In the genomic region with DNA sequence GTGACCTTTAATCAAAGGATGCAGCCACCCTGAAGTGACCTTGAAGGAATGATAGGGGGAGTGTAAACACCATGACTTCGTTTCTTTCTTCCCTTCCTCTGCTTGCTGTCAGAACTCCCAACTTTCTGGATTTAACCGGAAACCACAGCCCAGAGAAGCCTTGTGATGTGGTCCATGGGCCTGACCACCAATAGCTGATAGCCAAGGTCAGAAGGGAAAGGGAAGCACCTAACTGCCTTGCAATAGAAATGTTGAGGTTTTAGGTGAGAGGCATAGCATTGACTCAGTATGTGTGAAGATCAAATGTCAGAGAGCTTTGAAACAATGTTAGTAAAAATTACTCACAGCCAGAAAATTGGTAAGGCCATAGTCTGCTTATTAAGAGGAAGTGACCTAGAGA, we compare ENCODE assay signal across 26 mouse cellular contexts.
DNase-seq lines count a peak whose midpoint lies in the region; ATAC-seq and TF ChIP-seq lines count a peak whose summit lies in the region.
"Had no signal": no experiment of that assay in that cellular context is flagged by ENCODE, and none has a peak within 500 bp of the region (broad histone marks: within the 10 kb centered on the region; RNA-seq: fewer than 3 reads in every experiment).

No protein-coding gene starts in this region.

- no peak for TF ChIP-seq CTCF in MEL (IDR thresholded peaks at IDR 0.05 in 2 of 3, conservative IDR thresholded peaks at IDR 0.05 in 1 of 3; ENCODE audit: control insufficient read depth in 1 of 3, insufficient read depth in 1 of 3, low read depth in 2 of 3, low read length in 3 of 3, poor library complexity in 1 of 3, severe bottlenecking in 1 of 3)

- no peaks in the 10 kb centered on the region for H3K79me2 ChIP-seq in MEL (ENCODE audit: control insufficient read depth, insufficient read depth, low read length, poor library complexity)

- no peak overlapping the region for H3K4me3 ChIP-seq in midbrain, embryonic 11.5 days (ENCODE audit: low read depth, low read length)
- H3K4me3 ChIP-seq in midbrain, embryonic 16.5 days (ENCODE audit: low read depth, low read length): no peak overlapping the region
- H3K4me3 ChIP-seq in MEL (ENCODE audit: control insufficient read depth in 1 of 2, insufficient read depth in 1 of 2, low read depth in 2 of 2, low read length in 2 of 2): no peak overlapping the region
- no peak overlapping the region for H3K4me3 ChIP-seq in forebrain, embryonic 15.5 days
- H3K4me3 ChIP-seq: embryonic facial prominence, embryonic 10.5 days; embryonic facial prominence, embryonic 12.5 days; forebrain, embryonic 13.5 days had no signal

- TF ChIP-seq POLR2A in MEL (IDR thresholded peaks at IDR 0.05; ENCODE audit: control insufficient read depth in 1 of 2, insufficient read depth in 1 of 2, low read depth in 1 of 2, low read length in 2 of 2, poor library complexity in 1 of 2): no peak

- no peak overlapping the region for H3K9ac ChIP-seq in midbrain, embryonic 11.5 days (ENCODE audit: low read length)
- no peak overlapping the region for H3K9ac ChIP-seq in midbrain, embryonic 16.5 days (ENCODE audit: low read depth, low read length)
- H3K9ac ChIP-seq in MEL (ENCODE audit: control insufficient read depth, low read depth, low read length, poor library complexity, severe bottlenecking): no peak overlapping the region
- no peak overlapping the region for H3K9ac ChIP-seq in forebrain, embryonic 15.5 days (replicated peaks)
- H3K9ac ChIP-seq: embryonic facial prominence, embryonic 12.5 days; forebrain, embryonic 13.5 days had no signal

- H3K9me3 ChIP-seq in midbrain, embryonic 11.5 days (ENCODE audit: control insufficient read depth, low read length): no peaks in the 10 kb centered on the region
- no peaks in the 10 kb centered on the region for H3K9me3 ChIP-seq in midbrain, embryonic 16.5 days (replicated peaks; ENCODE audit: control insufficient read depth, low read length, poor library complexity, severe bottlenecking)
- H3K9me3 ChIP-seq in MEL (replicated peaks; ENCODE audit: insufficient read depth, low read length): no peaks in the 10 kb centered on the region
- no peaks in the 10 kb centered on the region for H3K9me3 ChIP-seq in forebrain, embryonic 15.5 days
- H3K9me3 ChIP-seq: embryonic facial prominence, embryonic 10.5 days; embryonic facial prominence, embryonic 12.5 days; forebrain, embryonic 13.5 days; G1E had no signal

- H3K27ac ChIP-seq in midbrain, embryonic 11.5 days (ENCODE audit: low read depth, low read length): no peak overlapping the region
- H3K27ac ChIP-seq in midbrain, embryonic 16.5 days (ENCODE audit: low read length): no peak overlapping the region
- H3K27ac ChIP-seq in MEL (ENCODE audit: control insufficient read depth, low read depth, low read length): no peak overlapping the region
- H3K27ac ChIP-seq in forebrain, embryonic 15.5 days (replicated peaks): no peak overlapping the region
- H3K27ac ChIP-seq: embryonic facial prominence, embryonic 10.5 days; embryonic facial prominence, embryonic 12.5 days; forebrain, embryonic 13.5 days had no signal

- H3K4me2 ChIP-seq in midbrain, embryonic 11.5 days: no peak overlapping the region
- H3K4me2 ChIP-seq in midbrain, embryonic 16.5 days (ENCODE audit: low read length): no peak overlapping the region
- H3K4me2 ChIP-seq in forebrain, embryonic 15.5 days (replicated peaks): no peak overlapping the region
- H3K4me2 ChIP-seq: embryonic facial prominence, embryonic 12.5 days; forebrain, embryonic 13.5 days had no signal

- no peaks in the 10 kb centered on the region for H3K27me3 ChIP-seq in midbrain, embryonic 11.5 days (ENCODE audit: control insufficient read depth, insufficient read depth, low read length)
- H3K27me3 ChIP-seq in midbrain, embryonic 16.5 days (ENCODE audit: control insufficient read depth, insufficient read depth, low read depth, low read length): no peaks in the 10 kb centered on the region
- H3K27me3 ChIP-seq in MEL (ENCODE audit: control insufficient read depth in 1 of 2, insufficient read depth in 2 of 2, low read length in 2 of 2): no peaks in the 10 kb centered on the region
- no peaks in the 10 kb centered on the region for H3K27me3 ChIP-seq in forebrain, embryonic 15.5 days
- H3K27me3 ChIP-seq: CH12.LX; embryonic facial prominence, embryonic 12.5 days; forebrain, embryonic 13.5 days had no signal

- peak in 1 of 2 experiments; percentile 23; a peak in 1 of 4 replicates for TF ChIP-seq EP300 in MEL (IDR thresholded peaks at IDR 0.05; ENCODE audit: low read depth in 1 of 2, low read length in 2 of 2)

- TF ChIP-seq RAD21 in MEL (IDR thresholded peaks at IDR 0.05; ENCODE audit: low read depth, low read length): no peak

- peak; percentile 79 for DNase-seq in midbrain, embryonic 11.5 days (ENCODE audit: low spot score, missing footprints)
- DNase-seq in MEL (ENCODE audit: low read depth, low spot score): no peak
- DNase-seq in adrenal gland, adult 18-20 months (ENCODE audit: low spot score in 2 of 2): no peak
- DNase-seq: adrenal gland, adult 2 months; adrenal gland, postnatal 10 days; adrenal gland, postnatal 25 days; B cell, adult 2 months; cerebellum, adult 11 months; cerebellum, adult 18-20 months; cerebellum, adult 8-10 months; cerebellum, adult 9-11 months; cerebellum, postnatal 14 days; cerebellum, postnatal 36 days had no signal

- no peak for ATAC-seq in midbrain, embryonic 11.5 days (ENCODE audit: low FRiP score)
- no peak for ATAC-seq in midbrain, embryonic 16.5 days
- peak; percentile 39 for ATAC-seq in common myeloid progenitor, adult 5-6 weeks (replicated peaks; ENCODE audit: low read depth, poor library complexity, severe bottlenecking)
- 0 out of 2 replicates have a peak, but pooled peaks have one; percentile 9 for ATAC-seq in megakaryocyte progenitor cell, adult 5-6 weeks (replicated peaks; ENCODE audit: poor library complexity)
- ATAC-seq in forebrain, embryonic 15.5 days (replicated peaks): no peak
- ATAC-seq in monocyte, adult 5-6 weeks (replicated peaks; ENCODE audit: insufficient number of reproducible peaks, low FRiP score, low TSS enrichment, poor library complexity, severe bottlenecking): no peak
- ATAC-seq: activated CD4-positive, CD25-positive, alpha-beta regulatory T cell, adult 4 months; CD4-positive, CD25-positive, alpha-beta regulatory T cell, adult 4 months; forebrain, embryonic 13.5 days; forebrain, embryonic 16.5 days had no signal

- H3K36me3 ChIP-seq in midbrain, embryonic 11.5 days (ENCODE audit: control insufficient read depth, insufficient read depth, low read length): no peaks in the 10 kb centered on the region
- H3K36me3 ChIP-seq in midbrain, embryonic 16.5 days (ENCODE audit: control insufficient read depth, insufficient read depth, low read length): no peaks in the 10 kb centered on the region
- H3K36me3 ChIP-seq in MEL (ENCODE audit: control insufficient read depth in 1 of 2, insufficient read depth in 2 of 2, low read length in 2 of 2): peaks cover 0 to 16% of the 10 kb centered on the region in 2 experiments; a peak in 2 of 4 replicates
- H3K36me3 ChIP-seq in forebrain, embryonic 15.5 days: no peaks in the 10 kb centered on the region
- H3K36me3 ChIP-seq: embryonic facial prominence, embryonic 10.5 days; embryonic facial prominence, embryonic 12.5 days; G1E had no signal

- H3K4me1 ChIP-seq in midbrain, embryonic 11.5 days (ENCODE audit: control insufficient read depth, insufficient read depth, low read length): no peaks in the 10 kb centered on the region
- no peaks in the 10 kb centered on the region for H3K4me1 ChIP-seq in midbrain, embryonic 16.5 days (ENCODE audit: control insufficient read depth, insufficient read depth, low read length)
- peaks cover 3 to 22% of the 10 kb centered on the region in 2 experiments; a peak in 3 of 4 replicates for H3K4me1 ChIP-seq in MEL (ENCODE audit: control insufficient read depth in 1 of 2, insufficient read depth in 2 of 2, low read length in 2 of 2)
- H3K4me1 ChIP-seq in forebrain, embryonic 15.5 days: no peaks in the 10 kb centered on the region
- H3K4me1 ChIP-seq: forebrain, embryonic 13.5 days had no signal

- 65% methylated on average over 2 of the region's 2 CpGs for WGBS in midbrain, embryonic 11.5 days
- WGBS in midbrain, embryonic 16.5 days: 53% methylated on average over 2 of the region's 2 CpGs
- WGBS in forebrain, embryonic 15.5 days: 58% methylated on average over 2 of the region's 2 CpGs

TF ChIP-seq in MEL, 35 proteins besides CTCF, POLR2A, EP300 and RAD21:
- TF ChIP-seq ZKSCAN1 (IDR thresholded peaks at IDR 0.05; ENCODE audit: low read depth, low read length): no peak
- TF ChIP-seq TAL1 (IDR thresholded peaks at IDR 0.05; ENCODE audit: low read length): 0 out of 2 replicates have a peak, but pooled peaks have one; percentile 2
- no peak for TF ChIP-seq POLR2AphosphoS2 (IDR thresholded peaks at IDR 0.05; ENCODE audit: low read length)
TF ChIP-seq in MEL: peak in this region for 1.

Comparison
In these comparisons a context has a peak if more than half of its experiments do, and no peak if none do; other contexts are left out.
1. ATAC-seq: peak in common myeloid progenitor, adult 5-6 weeks (single experiment) and megakaryocyte progenitor cell, adult 5-6 weeks (single experiment); none in midbrain, embryonic 11.5 days (single experiment), midbrain, embryonic 16.5 days (single experiment), forebrain, embryonic 15.5 days (single experiment) and monocyte, adult 5-6 weeks (single experiment).